Mouse (Mus musculus) C2C12 (cell line): Measurements from ENCODE around the gene Rufy1. TPM values are rescaled to one million over a fixed set of nuclear protein-coding genes. Genes with fewer than 3 reads are reported as not detected.

Experiments
- H3K27me3 ChIP-seq: one replicate; pipeline ENCODE4 v1.6.1; 2011; ENCODE audit not compliant: control insufficient read depth, insufficient read depth, insufficient read length
- H3K36me3 ChIP-seq: one replicate; pipeline ENCODE4 v1.6.1; 2011; ENCODE audit not compliant: control insufficient read depth, insufficient read depth
- H3K4me3 ChIP-seq: one replicate; pipeline ENCODE4 v1.5.1; 2011; ENCODE audit warnings: mild to moderate bottlenecking, control low read depth; ENCODE audit not compliant: poor library complexity, insufficient read depth, severe bottlenecking
- H3K79me2 ChIP-seq: one replicate; pipeline ENCODE4 v1.6.1; 2011; ENCODE audit not compliant: control insufficient read depth, insufficient read depth
- H3K79me3 ChIP-seq: one replicate; pipeline ENCODE4 v1.6.1; 2011; ENCODE audit warnings: low read depth, control low read depth
- H3ac ChIP-seq: one replicate; pipeline ENCODE3; 2011; ENCODE audit warnings: low read depth; ENCODE audit not compliant: control insufficient read depth, insufficient read length
- CEBPB ChIP-seq: IDR thresholded peaks from one replicate; pipeline ENCODE4 v1.6.1; 2011; ENCODE audit warnings: low read depth, mild to moderate bottlenecking, control low read depth, moderate library complexity
- CTCF ChIP-seq: IDR thresholded peaks from one replicate; pipeline ENCODE4 v1.5.1; 2011; ENCODE audit not compliant: control insufficient read depth, insufficient read depth, insufficient read length
- FOSL1 ChIP-seq: IDR thresholded peaks from one replicate; pipeline ENCODE4 v1.8.0; 2011; ENCODE audit warnings: mild to moderate bottlenecking, low read length; ENCODE audit not compliant: poor library complexity, insufficient read depth, severe bottlenecking
- MAX ChIP-seq: IDR thresholded peaks from one replicate; pipeline ENCODE4 v1.6.1; 2011; ENCODE audit warnings: mild to moderate bottlenecking, control low read depth
- MYOD1 ChIP-seq: IDR thresholded peaks from one replicate; pipeline ENCODE4 v1.6.1; 2011; ENCODE audit warnings: low read depth; ENCODE audit not compliant: control insufficient read depth, insufficient read length
- MYOG ChIP-seq: IDR thresholded peaks from one replicate; pipeline ENCODE4 v1.6.1; 2011; ENCODE audit not compliant: control insufficient read depth, insufficient read length; ENCODE audit errors: extremely low read depth
- USF1 ChIP-seq: IDR thresholded peaks from one replicate; pipeline ENCODE4 v1.6.1; 2011; ENCODE audit warnings: low read depth, mild to moderate bottlenecking, control low read depth, moderate library complexity
- microRNA-seq: library from miRNA; unstranded; fragments of <30 nt; microRNA quantifications from one replicate; pipeline ENCODE4, GENCODE M21; 2019; ENCODE audit warnings: borderline microRNAs expressed
- polyA plus RNA-seq: library from polyadenylated mRNA; unstranded; fragments of >200 nt; fragmentation: generic; extraction: Trizol; gene quantifications from one replicate; pipeline ENCODE4 v1.2.1, GENCODE M21; 2012; ENCODE audit warnings: missing spikeins

Gene Rufy1
- polyA plus RNA-seq, 1 experiment, result 11.1 TPM

- TF ChIP-seq USF1 (no peak), CEBPB (no peak), FOSL1 (no peak), MAX (no peak), MYOD1 (no peak), CTCF (no peak), MYOG (no peak)
- Histone ChIP-seq H3K27me3 (peaks cover 8% of the 10 kb centered on the region), H3ac (no peak overlapping the region), H3K4me3 (no peak overlapping the region), H3K36me3 (no peaks in the 10 kb centered on the region), H3K79me3 (no peaks in the 10 kb centered on the region), H3K79me2 (no peaks in the 10 kb centered on the region)
Measured at GRCm38 (mm10) chr11:50346256-50347032, 84.5 kb downstream of the Rufy1 start.

- H3K79me2 ChIP-seq, result no peaks in the 10 kb centered on the region
- H3K27me3 ChIP-seq, result peaks cover 8% of the 10 kb centered on the region
- H3K4me3 ChIP-seq, result no peak overlapping the region
- H3K36me3 ChIP-seq, result no peaks in the 10 kb centered on the region
- H3K79me3 ChIP-seq, result no peaks in the 10 kb centered on the region
- TF ChIP-seq USF1, result no peak
- TF ChIP-seq FOSL1, result no peak
- TF ChIP-seq CTCF, result no peak
- TF ChIP-seq CEBPB, result no peak
- no peak for TF ChIP-seq MYOD1
- no peak for TF ChIP-seq MYOG
- no peak for TF ChIP-seq MAX
- no peak overlapping the region for H3ac ChIP-seq
Measured at GRCm38 (mm10) chr11:50345486-50345885, 85.4 kb downstream of the Rufy1 start.

Small RNAs within 50 kb of the gene (microRNA-seq; reads per million reads assigned to microRNA genes)
- gene Mir804, result not detected

Other genes starting within 250 kb of the Rufy1 start
- 660 TPM for gene Sqstm1, start 220.3 kb downstream of the Rufy1 start, polyA plus RNA-seq
- gene Mgat4b, start 220.2 kb downstream of the Rufy1 start, polyA plus RNA-seq, result 139 TPM
- gene Ltc4s, start 192.5 kb downstream of the Rufy1 start, polyA plus RNA-seq, result 1.3 TPM
- 14.8 TPM for gene Maml1, start 138.8 kb downstream of the Rufy1 start, polyA plus RNA-seq
- 144 TPM for gene Canx, start 105.5 kb downstream of the Rufy1 start, polyA plus RNA-seq
- gene Cby3, start 76.7 kb downstream of the Rufy1 start, polyA plus RNA-seq, result not detected
- 112 TPM for gene Hnrnph1, start 54.1 kb downstream of the Rufy1 start, polyA plus RNA-seq
- gene Adamts2, start 171.0 kb upstream of the Rufy1 start, polyA plus RNA-seq, result 2.9 TPM